Mouse (Mus musculus) lung, adult 2 months (tissue): ENCODE measurements around the gene Car15.

Source experiments
- CTCF ChIP-seq: fragments of 200-500 bp; IDR thresholded peaks from 2 replicates; pipeline ENCODE4 v1.5.1; 2011; ENCODE audit warnings: mild to moderate bottlenecking, low read length, control low read depth; ENCODE audit not compliant: insufficient read depth
- POLR2A ChIP-seq: fragments of 200-500 bp; IDR thresholded peaks from 2 replicates; pipeline ENCODE4 v1.6.1; 2011; ENCODE audit warnings: low read depth, mild to moderate bottlenecking, control low read depth, low read length, borderline replicate concordance; ENCODE audit errors: extremely low read depth

DNA sequence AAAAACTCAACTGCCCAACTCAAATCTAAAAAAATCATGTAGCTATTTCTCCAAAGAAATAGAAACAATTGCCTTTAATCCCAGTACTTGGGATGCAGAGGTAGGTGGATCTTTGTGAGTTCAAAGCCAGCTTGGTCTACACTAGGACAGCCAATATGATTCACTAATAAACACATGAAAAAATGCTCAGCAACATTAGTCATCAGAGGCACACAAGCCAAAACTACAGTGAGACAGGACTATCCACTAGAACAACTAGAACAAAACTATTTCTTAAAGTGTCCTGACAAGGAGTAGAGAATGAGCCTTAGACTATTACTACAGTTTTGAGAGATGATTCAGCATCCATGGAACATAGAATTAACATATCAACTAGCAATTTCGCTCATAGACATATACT, 37.9 kb upstream of the Car15 start:
- TF ChIP-seq POLR2A, result no peak
- TF ChIP-seq CTCF, result no peak
